Mouse (Mus musculus): ENCODE results near the gene Eif4g3.

The Eif4g3 gene

DNA sequence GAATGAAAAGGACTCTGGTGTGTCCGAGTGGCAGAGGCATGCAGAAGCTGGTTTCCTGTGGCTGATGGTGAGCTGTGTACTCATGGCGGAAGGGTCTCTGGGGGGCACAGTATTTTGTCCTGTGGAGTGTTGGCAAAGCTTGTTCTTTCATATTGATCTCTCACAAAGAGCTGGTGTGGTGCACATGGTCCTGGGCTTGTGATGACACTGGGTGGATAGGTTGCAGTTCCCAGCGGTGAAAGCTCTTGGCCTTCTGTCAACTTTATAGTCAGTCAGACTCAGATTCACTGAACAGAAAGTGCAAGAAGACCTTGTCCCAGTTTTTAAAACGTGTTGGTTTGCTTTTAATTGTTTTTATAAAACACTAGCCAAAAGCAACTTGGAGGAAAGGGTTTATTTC lies 68.3 kb downstream of the Eif4g3 start:
- ATAC-seq (ENCODE audit: low TSS enrichment), result no peak

GRCm38 (mm10) chr4:138063372-138064265 lies 70.8 kb downstream of the Eif4g3 start:
- peak; percentile 42 for ATAC-seq (ENCODE audit: low TSS enrichment)

- ATAC-seq (ENCODE audit: low TSS enrichment), result no peak
Observed at GRCm38 (mm10) chr4:138064882-138065592, 72.2 kb downstream of the Eif4g3 start.

DNA sequence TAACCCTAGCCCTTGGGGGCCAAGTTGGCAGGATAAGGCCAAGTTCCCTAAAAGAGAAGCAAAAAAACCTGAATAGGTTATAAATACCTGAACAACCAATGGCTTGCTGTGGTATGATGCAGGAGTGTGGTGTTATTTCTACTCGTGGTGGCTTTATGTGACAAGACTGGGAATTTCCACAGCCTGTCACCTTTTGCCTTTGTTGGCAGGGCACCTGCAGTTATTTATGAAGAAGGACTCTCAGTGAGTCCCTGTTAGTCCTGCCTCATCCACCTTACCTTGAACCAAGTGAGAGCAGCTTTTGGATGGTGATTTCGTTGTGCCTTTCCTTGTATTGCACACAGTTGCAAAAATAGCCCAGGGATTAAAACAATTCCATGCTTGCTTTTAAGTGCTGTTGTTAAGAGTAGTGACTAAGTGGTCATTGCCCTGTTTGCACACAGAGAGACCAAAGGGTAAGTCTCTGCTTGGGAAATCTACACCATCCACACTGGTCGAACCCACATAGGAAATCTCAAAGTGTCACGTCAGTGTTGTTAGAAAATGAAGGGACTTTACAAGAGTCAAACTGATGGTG lies 72.9 kb downstream of the Eif4g3 start:
- ATAC-seq (ENCODE audit: low TSS enrichment), result no peak

DNA sequence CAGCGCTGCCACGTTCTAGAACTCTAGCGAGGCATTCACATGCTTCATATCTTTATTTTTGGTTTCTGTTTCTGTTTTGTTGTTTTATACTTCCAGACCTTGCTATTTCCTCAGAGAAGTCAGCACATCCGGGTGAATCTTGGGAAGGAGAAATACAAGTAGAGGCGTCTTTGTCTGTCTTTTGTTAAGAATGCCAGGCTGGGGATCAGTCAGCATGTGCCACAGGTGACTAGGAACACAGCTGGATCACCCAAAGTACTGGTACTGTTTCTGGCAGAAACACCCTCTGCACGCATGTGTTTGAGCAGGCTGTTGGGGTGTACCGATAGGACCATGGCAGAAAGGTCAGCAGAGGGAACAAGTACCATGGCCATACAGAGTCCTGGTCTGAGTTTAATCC lies 73.6 kb downstream of the Eif4g3 start:
- ATAC-seq (ENCODE audit: low TSS enrichment), result no peak

DNA sequence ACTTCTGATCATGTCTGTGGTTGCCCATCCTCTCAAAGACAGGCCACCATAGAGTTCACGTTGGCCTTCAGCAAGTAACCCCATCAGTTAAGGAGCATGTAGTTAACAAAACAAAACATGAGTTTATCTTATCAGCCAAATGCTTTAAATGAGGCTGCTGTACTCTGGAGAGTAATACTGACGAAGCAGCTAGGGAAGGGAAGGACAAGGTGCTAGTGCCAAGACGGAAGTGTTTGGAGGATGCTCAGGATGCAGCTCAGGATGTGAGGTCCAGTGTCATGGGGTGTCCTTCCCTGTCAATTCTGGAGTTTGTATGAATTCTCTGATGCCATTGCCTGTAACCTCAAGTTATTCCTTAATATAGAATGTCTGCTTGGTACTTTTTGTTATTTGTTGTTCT lies 75.0 kb downstream of the Eif4g3 start:
- ATAC-seq (ENCODE audit: low TSS enrichment), result no peak

DNA sequence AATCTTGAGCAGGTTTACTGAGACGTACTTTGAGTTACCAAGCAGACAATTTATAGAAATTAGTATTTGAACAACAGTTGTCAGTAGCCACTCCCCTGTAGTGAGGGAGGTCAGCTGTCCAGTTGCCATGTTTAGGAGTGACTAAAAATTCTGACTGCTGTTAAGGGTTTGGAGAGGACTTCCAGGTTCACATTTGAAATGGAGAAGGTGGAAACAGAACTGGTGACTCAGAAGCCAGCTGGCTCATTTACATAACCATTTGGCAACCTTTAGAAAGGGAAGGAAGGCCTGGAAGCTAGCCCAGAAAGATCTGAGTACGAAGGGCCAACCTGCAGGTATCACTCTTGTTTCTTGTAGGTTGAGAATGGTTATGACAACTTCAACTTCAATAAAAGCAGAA lies 75.8 kb downstream of the Eif4g3 start:
- peak; percentile 32 for ATAC-seq (ENCODE audit: low TSS enrichment)

- no peak for ATAC-seq (ENCODE audit: low TSS enrichment)
Observed at GRCm38 (mm10) chr4:138069371-138069770, 76.5 kb downstream of the Eif4g3 start.

DNA sequence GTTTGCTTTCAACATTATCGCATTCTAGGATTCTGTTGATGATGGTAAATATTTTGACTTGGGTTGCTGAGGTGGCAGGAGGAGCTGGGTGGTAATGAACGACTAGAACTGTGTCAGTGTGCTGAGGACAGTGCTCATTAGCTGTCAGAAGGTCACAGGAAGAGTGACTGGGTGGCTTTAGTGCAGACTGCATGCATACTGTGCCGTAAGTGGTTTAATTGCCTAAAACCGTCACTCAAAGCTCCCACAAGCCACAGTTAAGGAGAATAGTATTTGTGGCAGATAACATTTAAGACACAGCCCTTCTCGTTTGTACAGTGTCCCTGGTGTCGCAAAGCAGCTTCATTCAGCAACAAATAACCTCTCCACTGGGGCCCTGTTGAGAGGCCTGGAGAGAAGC lies 78.7 kb downstream of the Eif4g3 start:
- ATAC-seq (ENCODE audit: low TSS enrichment), result no peak

- no peak for ATAC-seq (ENCODE audit: low TSS enrichment)
Observed at GRCm38 (mm10) chr4:138073086-138073485, 80.3 kb downstream of the Eif4g3 start.

GRCm38 (mm10) chr4:138073531-138073930 lies 80.7 kb downstream of the Eif4g3 start:
- ATAC-seq (ENCODE audit: low TSS enrichment), result no peak

DNA sequence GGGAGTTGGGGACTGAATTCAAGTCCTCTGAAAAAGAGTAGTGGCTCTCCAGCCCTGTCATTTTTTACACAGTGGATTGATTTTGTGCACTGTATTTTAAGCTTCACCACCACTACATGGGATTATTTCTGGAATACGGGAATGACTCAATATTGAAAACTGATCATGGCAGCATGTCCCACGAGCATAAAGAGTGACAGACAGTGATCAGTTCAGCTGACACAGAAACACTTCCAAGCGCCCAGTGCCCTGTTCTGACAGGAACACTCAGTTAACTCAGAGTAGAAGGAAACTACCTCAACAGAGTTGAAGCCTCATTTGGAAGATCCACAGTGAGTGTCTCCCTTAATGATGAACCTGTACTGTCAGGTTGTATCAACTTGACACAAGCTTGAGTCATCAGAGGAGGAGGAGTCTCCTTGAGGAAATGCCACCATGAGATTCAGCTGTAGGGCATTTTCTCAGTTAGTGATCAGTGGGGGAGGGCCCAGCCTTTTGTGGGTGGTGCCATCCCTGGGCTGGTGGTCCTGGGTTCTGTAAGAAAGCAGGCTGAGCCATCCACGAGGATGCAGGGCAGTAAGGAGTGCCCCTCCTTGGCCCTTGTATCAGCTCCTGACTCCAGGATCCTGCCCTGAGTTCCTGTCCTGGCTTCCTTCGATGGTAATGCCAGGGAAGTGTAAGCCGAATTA lies 82.2 kb downstream of the Eif4g3 start:
- no peak for ATAC-seq (ENCODE audit: low TSS enrichment)

DNA sequence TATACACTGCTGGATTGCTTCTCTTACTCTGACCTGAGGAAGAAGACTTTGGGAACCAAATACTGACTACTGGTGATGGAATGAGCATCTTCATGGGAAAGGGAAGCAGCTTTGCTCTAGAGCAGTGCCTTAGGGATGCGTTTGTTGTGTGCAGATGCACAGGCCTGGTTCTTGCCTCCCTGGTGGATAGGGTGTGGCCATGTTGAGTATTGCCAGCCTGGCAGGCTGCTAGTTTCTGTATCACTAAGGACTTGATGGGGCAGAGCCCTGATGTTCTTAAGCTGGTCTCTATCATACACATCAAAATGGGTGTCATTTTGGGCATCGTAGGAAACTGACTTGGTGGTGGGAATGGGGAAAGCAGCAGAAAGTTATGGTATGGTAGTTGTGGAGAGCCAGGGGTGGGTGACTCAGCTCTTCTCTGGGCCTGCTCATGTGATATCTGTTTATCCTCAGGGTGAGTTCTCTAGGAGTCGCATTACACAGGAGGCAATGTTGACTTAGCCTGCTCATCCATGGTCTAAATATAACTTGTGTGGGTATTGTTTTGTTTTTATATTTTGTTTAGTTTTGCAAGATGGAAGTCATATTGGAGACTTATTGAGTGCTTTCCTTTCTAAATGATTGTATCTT lies 85.0 kb downstream of the Eif4g3 start:
- ATAC-seq (ENCODE audit: low TSS enrichment), result no peak

GRCm38 (mm10) chr4:138079234-138079633 lies 86.4 kb downstream of the Eif4g3 start:
- ATAC-seq (ENCODE audit: low TSS enrichment), result no peak

DNA sequence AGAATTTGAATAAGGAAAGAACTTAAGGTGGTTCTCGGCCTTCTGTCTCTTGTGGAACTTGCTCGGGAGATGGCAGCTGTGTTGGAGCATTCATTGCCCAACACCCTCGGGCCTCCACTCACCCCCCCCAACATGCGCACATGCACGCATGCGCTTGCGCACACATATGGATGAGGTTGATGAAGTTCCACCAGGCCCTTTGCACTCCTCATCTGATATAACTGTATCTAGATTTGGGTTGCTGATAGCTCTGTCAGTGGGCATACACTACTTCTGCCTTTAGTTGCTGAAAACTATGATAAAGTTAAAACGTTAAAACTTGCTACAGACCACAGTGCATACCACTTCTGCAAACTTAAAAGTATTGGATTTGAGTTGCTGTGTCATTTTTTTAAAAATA lies 89.6 kb downstream of the Eif4g3 start:
- no peak for ATAC-seq (ENCODE audit: low TSS enrichment)

DNA sequence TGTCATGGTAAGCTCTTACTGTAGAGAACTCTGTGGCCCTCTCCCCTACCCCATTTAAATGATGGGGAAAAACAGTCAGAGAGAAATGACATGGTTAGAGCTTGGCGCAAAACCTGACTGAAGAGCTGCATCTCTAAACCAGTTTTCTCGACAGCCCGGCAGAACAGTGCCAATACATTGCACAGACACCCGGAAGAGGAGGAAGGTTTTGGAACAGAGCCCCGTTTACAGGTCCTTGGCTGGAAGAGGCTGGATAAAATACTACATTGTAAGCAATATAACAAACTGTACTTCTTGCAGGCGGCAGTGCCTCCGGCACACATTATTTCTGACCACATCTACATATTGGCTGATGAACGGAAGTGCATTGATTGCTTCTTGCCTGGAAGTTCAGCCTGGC lies 91.3 kb downstream of the Eif4g3 start:
- ATAC-seq (ENCODE audit: low TSS enrichment), result no peak

- peak; percentile 10; the same call in 1 of the 2 replicates for ATAC-seq (ENCODE audit: low TSS enrichment)
Observed at GRCm38 (mm10) chr4:138084851-138085573, 92.2 kb downstream of the Eif4g3 start.

- no peak for ATAC-seq (ENCODE audit: low TSS enrichment)
Observed at GRCm38 (mm10) chr4:138086949-138087348, 94.1 kb downstream of the Eif4g3 start.

DNA sequence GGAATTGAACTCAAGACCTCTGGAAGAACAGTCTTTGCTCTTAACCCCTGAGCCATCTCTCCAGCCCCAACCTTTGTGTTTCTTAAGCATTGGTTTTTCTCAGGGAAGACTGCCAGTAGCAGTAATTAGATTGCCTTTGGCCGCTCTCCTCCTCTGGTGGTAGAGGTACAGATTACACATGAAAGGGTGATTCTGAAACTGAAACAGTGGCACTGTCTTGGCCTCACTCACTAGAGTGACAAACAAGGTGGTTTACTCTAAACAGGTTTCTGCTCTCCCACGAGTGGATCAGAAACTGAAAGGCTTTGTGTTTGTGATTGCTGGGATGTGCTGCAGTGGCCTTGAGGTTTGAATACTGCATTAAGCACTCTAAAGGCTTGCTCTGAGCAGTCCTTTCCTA lies 96.7 kb downstream of the Eif4g3 start:
- ATAC-seq (ENCODE audit: low TSS enrichment), result no peak

DNA sequence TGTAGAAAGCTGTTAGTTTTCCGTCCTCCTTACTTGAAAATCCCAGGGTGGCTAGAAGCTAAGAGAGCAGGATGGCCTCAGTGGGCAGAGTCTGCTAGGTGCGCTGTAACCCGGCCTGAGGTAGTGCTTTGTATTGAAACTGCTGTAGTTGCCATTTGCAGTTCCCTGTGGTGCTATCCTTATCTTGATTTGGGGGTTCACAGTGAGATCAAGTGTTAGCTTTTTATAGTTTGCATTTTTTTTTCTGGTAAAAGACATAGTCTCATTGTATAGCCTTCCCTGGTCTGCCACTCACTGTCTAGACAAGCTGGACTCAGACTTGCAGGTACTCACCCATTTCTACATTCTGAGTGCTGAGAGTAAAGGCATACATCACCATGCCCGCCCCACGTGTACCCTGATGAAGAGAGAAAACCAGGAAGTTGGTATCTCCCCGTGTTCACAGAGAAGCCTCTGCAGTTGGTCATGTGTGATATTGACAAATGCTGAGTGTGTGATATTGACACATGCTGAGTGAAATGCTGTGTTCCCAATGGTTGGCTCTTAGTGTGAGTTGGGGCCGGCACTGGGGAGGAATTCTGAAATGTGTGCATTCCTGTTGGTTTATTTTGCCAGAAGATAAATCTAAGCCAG lies 98.9 kb downstream of the Eif4g3 start:
- 0 out of 2 replicates have a peak, but pooled peaks have one; percentile 11 for ATAC-seq (ENCODE audit: low TSS enrichment)
